Comparison of ENCODE assay signal across 11 mouse cellular contexts in genomic region chrX:11491235-11491634, GRCm38 (mm10).
DNase-seq lines count a peak whose midpoint lies in the region; ATAC-seq lines count a peak whose summit lies in the region.
"Had no signal": no experiment of that assay in that cellular context is flagged by ENCODE, and none has a peak within 500 bp of the region (broad histone marks: within the 10 kb centered on the region; RNA-seq: fewer than 3 reads in every experiment).

No protein-coding gene starts in this region.

- H3K27me3 ChIP-seq in kidney, embryonic 16.5 days (ENCODE audit: insufficient read depth, low read length): peaks cover 29% of the 10 kb centered on the region
- H3K27me3 ChIP-seq in kidney, embryonic 14.5 days (ENCODE audit: control insufficient read depth, insufficient read depth, low read length): peaks cover 6% of the 10 kb centered on the region; the same call in 1 of the 2 replicates
- H3K27me3 ChIP-seq in forebrain, embryonic 16.5 days (replicated peaks; ENCODE audit: control insufficient read depth, insufficient read depth, low read length): no peaks in the 10 kb centered on the region

- H3K4me1 ChIP-seq in kidney, embryonic 16.5 days (ENCODE audit: insufficient read depth, low read length): peaks cover 10% of the 10 kb centered on the region; the same call in 1 of the 2 replicates
- H3K4me1 ChIP-seq in kidney, embryonic 14.5 days (ENCODE audit: control insufficient read depth, insufficient read depth, low read length): no peaks in the 10 kb centered on the region
- peaks cover 46% of the 10 kb centered on the region for H3K4me1 ChIP-seq in forebrain, embryonic 16.5 days (replicated peaks; ENCODE audit: control insufficient read depth, insufficient read depth, low read length)

- no peaks in the 10 kb centered on the region for H3K9me3 ChIP-seq in kidney, embryonic 16.5 days (ENCODE audit: low read length)
- H3K9me3 ChIP-seq in kidney, embryonic 14.5 days (ENCODE audit: control insufficient read depth, low read length): no peaks in the 10 kb centered on the region
- H3K9me3 ChIP-seq in forebrain, embryonic 16.5 days (ENCODE audit: control insufficient read depth, low read length): no peaks in the 10 kb centered on the region
- H3K9me3 ChIP-seq: limb, embryonic 13.5 days had no signal

- H3K36me3 ChIP-seq in kidney, embryonic 16.5 days (ENCODE audit: insufficient read depth, low read length): no peaks in the 10 kb centered on the region
- no peaks in the 10 kb centered on the region for H3K36me3 ChIP-seq in kidney, embryonic 14.5 days (ENCODE audit: control insufficient read depth, insufficient read depth, low read length)
- H3K36me3 ChIP-seq in forebrain, embryonic 16.5 days (ENCODE audit: control insufficient read depth, insufficient read depth): no peaks in the 10 kb centered on the region
- H3K36me3 ChIP-seq: limb, embryonic 13.5 days had no signal

- ATAC-seq in kidney, embryonic 16.5 days (ENCODE audit: low FRiP score, low TSS enrichment): 0 out of 2 replicates have a peak, but pooled peaks have one; percentile 41
- ATAC-seq in kidney, embryonic 14.5 days (ENCODE audit: low FRiP score, low TSS enrichment): no peak
- ATAC-seq in forebrain, embryonic 16.5 days: no peak
- no peak for ATAC-seq in activated CD4-positive, CD25-positive, alpha-beta regulatory T cell, adult 4 months

- H3K27ac ChIP-seq in kidney, embryonic 16.5 days (ENCODE audit: low read length): no peak overlapping the region
- H3K27ac ChIP-seq in kidney, embryonic 14.5 days (ENCODE audit: low read depth, low read length): no peak overlapping the region
- peak overlapping the region; percentile 50 for H3K27ac ChIP-seq in forebrain, embryonic 16.5 days (ENCODE audit: low read length)
- H3K27ac ChIP-seq: limb, embryonic 13.5 days had no signal

- H3K4me3 ChIP-seq in kidney, embryonic 16.5 days (ENCODE audit: low read length): no peak overlapping the region
- no peak overlapping the region for H3K4me3 ChIP-seq in kidney, embryonic 14.5 days (ENCODE audit: low read length)
- H3K4me3 ChIP-seq in forebrain, embryonic 16.5 days (replicated peaks; ENCODE audit: low read length): no peak overlapping the region

- H3K4me2 ChIP-seq in kidney, embryonic 16.5 days (replicated peaks; ENCODE audit: low read depth, low read length): no peak overlapping the region
- H3K4me2 ChIP-seq in kidney, embryonic 14.5 days (replicated peaks; ENCODE audit: low read depth, low read length): no peak overlapping the region
- no peak overlapping the region for H3K4me2 ChIP-seq in forebrain, embryonic 16.5 days (ENCODE audit: low read length)

- peak; percentile 14 for DNase-seq in embryo, embryonic 11 days
- no peak for DNase-seq in embryo, embryonic 10 days (ENCODE audit: low spot score)
- DNase-seq in ZHBTc4 (ENCODE audit: low read depth, low spot score): peak; percentile 60
- no peak for DNase-seq in urinary bladder, postnatal 25 days (ENCODE audit: low spot score)
- DNase-seq: kidney, postnatal 14 days; lung, postnatal 36 days had no signal

- 39% methylated on average over 5 of the region's 5 CpGs for whole genome bisulfite sequencing in kidney, embryonic 16.5 days
- 33% methylated on average over 5 of the region's 5 CpGs for WGBS in kidney, embryonic 14.5 days
- 12% methylated on average over 5 of the region's 5 CpGs for WGBS in forebrain, embryonic 16.5 days

- no peak overlapping the region for H3K9ac ChIP-seq in kidney, embryonic 16.5 days (replicated peaks; ENCODE audit: low read length)
- H3K9ac ChIP-seq in kidney, embryonic 14.5 days (ENCODE audit: low read depth, low read length): no peak overlapping the region
- H3K9ac ChIP-seq in forebrain, embryonic 16.5 days (replicated peaks; ENCODE audit: low read depth, low read length): no peak overlapping the region
- H3K9ac ChIP-seq: limb, embryonic 13.5 days had no signal

Comparison
In these comparisons a context has a peak if more than half of its experiments do, and no peak if none do; other contexts are left out.
1. DNase-seq: peak in embryo, embryonic 11 days (single experiment) and ZHBTc4 (single experiment); none in embryo, embryonic 10 days (single experiment) and urinary bladder, postnatal 25 days (single experiment).